Mouse (Mus musculus) lung, adult 2 months (tissue): ENCODE results near the gene Gm9008.
"Not testable (repeated sequence)": the region's sequence is repeated elsewhere in the genome, so short reads cannot be mapped to it uniquely, and the experiment has no call there.

Experiments
- CTCF ChIP-seq: fragments of 200-500 bp; IDR thresholded peaks from 2 replicates; pipeline ENCODE4 v1.5.1; 2011; ENCODE audit warnings: mild to moderate bottlenecking, low read length, control low read depth; ENCODE audit not compliant: insufficient read depth
- POLR2A ChIP-seq: fragments of 200-500 bp; IDR thresholded peaks from 2 replicates; pipeline ENCODE4 v1.6.1; 2011; ENCODE audit warnings: low read depth, mild to moderate bottlenecking, control low read depth, low read length, borderline replicate concordance; ENCODE audit errors: extremely low read depth

- TF ChIP-seq POLR2A, CTCF: not testable (repeated sequence)
These were observed at the start of gene Gm9008 for GRCm38 (mm10) chr6:76497054-76497835.
